Mouse (Mus musculus) intestine, embryonic 16.5 days (tissue): ENCODE measurements around the gene Spata1. TPM values are rescaled to one million over a fixed set of nuclear protein-coding genes. Genes with fewer than 3 reads are reported as not detected.

Experiments used
- ATAC-seq: fragments of 200-750 bp; cut with Nextera tagmentation; 2 replicates; pipeline ENCODE4 v1.8.0; 2017; ENCODE audit warnings: moderate TSS enrichment, moderate library complexity
- H3K27ac ChIP-seq: fragments of 300-500 bp; sonication (generic); 2 replicates; pipeline ENCODE4 v1.5.1; 2014; ENCODE audit warnings: mild to moderate bottlenecking, low read length
- H3K27me3 ChIP-seq: fragments of 300-500 bp; sonication (generic); replicated peaks from 2 replicates; pipeline ENCODE4 v1.6.1; 2014; ENCODE audit warnings: low read length, control low read depth, mixed read lengths; ENCODE audit not compliant: control insufficient read depth, insufficient read depth
- H3K36me3 ChIP-seq: fragments of 300-500 bp; sonication (generic); 2 replicates; pipeline ENCODE4 v1.6.1; 2014; ENCODE audit warnings: low read length, control low read depth; ENCODE audit not compliant: control insufficient read depth, insufficient read depth
- H3K4me1 ChIP-seq: fragments of 300-500 bp; sonication (generic); 2 replicates; pipeline ENCODE4 v1.6.1; 2014; ENCODE audit warnings: low read length, control low read depth, mixed read lengths; ENCODE audit not compliant: control insufficient read depth, insufficient read depth
- H3K4me2 ChIP-seq: fragments of 300-500 bp; sonication (generic); 2 replicates; pipeline ENCODE4 v1.6.1; 2014; ENCODE audit warnings: low read depth, low read length, control low read depth
- H3K4me3 ChIP-seq: fragments of 300-500 bp; sonication (generic); 2 replicates; pipeline ENCODE4 v1.5.1; 2014; ENCODE audit warnings: mild to moderate bottlenecking, low read length
- H3K9ac ChIP-seq: fragments of 300-500 bp; sonication (generic); 2 replicates; pipeline ENCODE4 v1.6.1; 2014; ENCODE audit warnings: low read depth, low read length
- H3K9me3 ChIP-seq: fragments of 300-500 bp; sonication (generic); 2 replicates; pipeline ENCODE4 v1.6.1; 2016; ENCODE audit warnings: low read length, control low read depth; ENCODE audit not compliant: control insufficient read depth
- WGBS: fragments of 180-500 bp; shearing (Covaris S2); extraction: QIAGEN DNeasy Blood & Tissue Kit; methylation state at CpG from one replicate; pipeline ENCODE4 v1.1.7; 2014; 5-methylcytosine and 5-hydroxymethylcytosine counted together
- polyA plus RNA-seq: library from polyadenylated mRNA; unstranded; fragments of >200 nt; fragmentation: Nextera tagmentation; extraction: Ambion mirVana; gene quantifications from 2 replicates; pipeline ENCODE4 v1.2.1, GENCODE M21; 2015

Spata1 gene
- polyA plus RNA-seq, 1 experiment from 2014 or later: 2.0 TPM

- Histone ChIP-seq H3K4me1 (peaks cover 12% of the 10 kb centered on the region), H3K27me3 (no peaks in the 10 kb centered on the region), H3K4me3 (no peak overlapping the region), H3K9ac (no peak overlapping the region), H3K4me2 (no peak overlapping the region), H3K27ac (no peak overlapping the region), H3K36me3 (peaks cover 11% of the 10 kb centered on the region), H3K9me3 (no peaks in the 10 kb centered on the region)
- WGBS: 92% methylated on average over 7 of the region's 7 CpGs
- no peak for ATAC-seq
Observed at GRCm38 (mm10) chr3:146506711-146507110, 7.2 kb upstream of the Spata1 start.

GRCm38 (mm10) chr3:146501601-146502123 is 2.1 kb upstream of the Spata1 start:
- peaks cover 25% of the 10 kb centered on the region for H3K4me1 ChIP-seq
- H3K36me3 ChIP-seq: peaks cover 6% of the 10 kb centered on the region
- H3K27me3 ChIP-seq: no peaks in the 10 kb centered on the region
- H3K27ac ChIP-seq: no peak overlapping the region
- H3K4me2 ChIP-seq: peak overlapping the region; percentile 80
- peak overlapping the region; percentile 66 for H3K4me3 ChIP-seq
- 37% methylated on average over 5 of the region's 5 CpGs for WGBS
- no peak for ATAC-seq
- no peaks in the 10 kb centered on the region for H3K9me3 ChIP-seq
- H3K9ac ChIP-seq: peak overlapping the region; percentile 81

- Histone ChIP-seq H3K27me3 (no peaks in the 10 kb centered on the region), H3K4me3 (peak overlapping the region; percentile 66), H3K27ac (peak overlapping the region; percentile 85), H3K4me1 (peaks cover 25% of the 10 kb centered on the region), H3K36me3 (peaks cover 4% of the 10 kb centered on the region), H3K9ac (peak overlapping the region; percentile 81), H3K4me2 (peak overlapping the region; percentile 80), H3K9me3 (no peaks in the 10 kb centered on the region)
- 7% methylated on average over 5 of the region's 5 CpGs for WGBS
- ATAC-seq: no peak
Observed at GRCm38 (mm10) chr3:146500810-146501201, 1.3 kb upstream of the Spata1 start.

GRCm38 (mm10) chr3:146500003-146500809 is 653 bp upstream of the Spata1 start:
- no peaks in the 10 kb centered on the region; the same call in 1 of the 2 replicates for H3K36me3 ChIP-seq
- peaks cover 25% of the 10 kb centered on the region for H3K4me1 ChIP-seq
- H3K9ac ChIP-seq: peak overlapping the region; percentile 81
- H3K4me2 ChIP-seq: peak overlapping the region; percentile 80
- H3K9me3 ChIP-seq: no peaks in the 10 kb centered on the region
- WGBS: under 1% methylated on average over 50 of the region's 57 CpGs
- no peaks in the 10 kb centered on the region for H3K27me3 ChIP-seq
- peak overlapping the region; percentile 66 for H3K4me3 ChIP-seq
- H3K27ac ChIP-seq: peak overlapping the region; percentile 85
- ATAC-seq: peak; percentile 74

- Histone ChIP-seq H3K36me3 (no peaks in the 10 kb centered on the region; the same call in 1 of the 2 replicates), H3K9ac (peak overlapping the region; percentile 81)
Observed at GRCm38 (mm10) chr3:146498989-146499388, 564 bp downstream of the Spata1 start.

GRCm38 (mm10) chr3:146494941-146495340 is 4.6 kb downstream of the Spata1 start:
- no peak overlapping the region for H3K27ac ChIP-seq
- no peak for ATAC-seq
- H3K4me1 ChIP-seq: 0 out of 2 replicates have a peak, but pooled peaks cover 3% of the 10 kb centered on the region
- no peaks in the 10 kb centered on the region for H3K27me3 ChIP-seq
- no peaks in the 10 kb centered on the region for H3K9me3 ChIP-seq
- no peak overlapping the region for H3K4me2 ChIP-seq
- WGBS: 88% methylated on average over 8 of the region's 8 CpGs
- no peaks in the 10 kb centered on the region for H3K36me3 ChIP-seq
- H3K4me3 ChIP-seq: no peak overlapping the region
- H3K9ac ChIP-seq: no peak overlapping the region

More at GRCm38 (mm10) chr3:146498989-146499388, 564 bp downstream of the Spata1 start:
- Histone ChIP-seq H3K27ac (peak overlapping the region; percentile 96), H3K4me2 (peak overlapping the region; percentile 62), H3K4me1 (peaks cover 25% of the 10 kb centered on the region), H3K4me3 (peak overlapping the region; percentile 66), H3K27me3 (no peaks in the 10 kb centered on the region), H3K9me3 (no peaks in the 10 kb centered on the region)
- ATAC-seq: 0 out of 2 replicates have a peak, but pooled peaks have one; percentile 4
- WGBS: 3% methylated on average over 13 of the region's 13 CpGs

GRCm38 (mm10) chr3:146486464-146486863 is 13.1 kb downstream of the Spata1 start:
- H3K4me3 ChIP-seq: no peak overlapping the region
- H3K36me3 ChIP-seq: no peaks in the 10 kb centered on the region
- 82% methylated on average over 4 of the region's 4 CpGs for WGBS
- no peak overlapping the region for H3K9ac ChIP-seq
- no peak overlapping the region for H3K27ac ChIP-seq
- H3K4me1 ChIP-seq: no peaks in the 10 kb centered on the region
- H3K4me2 ChIP-seq: no peak overlapping the region
- no peaks in the 10 kb centered on the region for H3K27me3 ChIP-seq
- no peak for ATAC-seq
- H3K9me3 ChIP-seq: no peaks in the 10 kb centered on the region

GRCm38 (mm10) chr3:146482044-146482443 is 17.5 kb downstream of the Spata1 start:
- Histone ChIP-seq H3K27me3 (no peaks in the 10 kb centered on the region), H3K9ac (no peak overlapping the region), H3K4me1 (no peaks in the 10 kb centered on the region), H3K27ac (no peak overlapping the region), H3K4me2 (no peak overlapping the region), H3K36me3 (no peaks in the 10 kb centered on the region), H3K4me3 (no peak overlapping the region), H3K9me3 (no peaks in the 10 kb centered on the region)
- WGBS: 54% methylated on average over 2 of the region's 2 CpGs
- no peak for ATAC-seq

- no peak overlapping the region for H3K4me2 ChIP-seq
- H3K27me3 ChIP-seq: no peaks in the 10 kb centered on the region
- no peak overlapping the region for H3K4me3 ChIP-seq
- no peak overlapping the region for H3K27ac ChIP-seq
- no peaks in the 10 kb centered on the region for H3K4me1 ChIP-seq
- H3K9me3 ChIP-seq: no peaks in the 10 kb centered on the region
- H3K36me3 ChIP-seq: no peaks in the 10 kb centered on the region
- ATAC-seq: no peak
- no peak overlapping the region for H3K9ac ChIP-seq
- 92% methylated on average over 3 of the region's 3 CpGs for WGBS
Observed at GRCm38 (mm10) chr3:146474428-146474827, 25.1 kb downstream of the Spata1 start.
